9 mouse cellular contexts compared by ENCODE assay signal in the genomic region with DNA sequence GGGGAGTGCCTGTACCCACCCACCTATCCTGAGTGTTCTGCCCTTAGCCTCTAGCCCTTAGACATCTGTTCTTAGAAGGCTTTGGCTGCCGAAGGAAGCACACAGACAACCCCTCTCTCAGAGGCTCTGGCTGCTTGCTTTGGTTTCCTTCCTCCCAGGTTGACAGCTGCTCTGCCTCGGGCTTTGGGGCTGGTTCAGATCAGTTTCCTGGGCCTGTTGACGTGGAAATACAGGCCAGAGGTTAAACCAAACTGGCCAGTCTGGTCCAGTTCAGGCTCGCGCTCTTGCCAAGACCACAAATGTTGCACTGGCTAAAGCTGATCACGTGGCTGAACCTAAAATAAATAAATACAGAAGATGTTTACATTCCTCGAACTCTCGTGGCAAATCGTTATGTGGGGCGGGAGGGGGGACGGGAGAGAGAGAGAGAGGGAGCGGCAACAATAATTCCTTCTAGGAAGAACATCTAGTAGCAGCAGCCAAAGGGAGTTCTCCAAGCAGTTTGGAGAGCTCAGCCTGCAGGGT. TPM values are rescaled to one million over a fixed set of nuclear protein-coding genes. Genes with fewer than 3 reads are reported as not detected.
DNase-seq lines count a peak whose midpoint lies in the region; ATAC-seq and TF ChIP-seq lines count a peak whose summit lies in the region.
"Had no signal": no experiment of that assay in that cellular context is flagged by ENCODE, and none has a peak within 500 bp of the region (broad histone marks: within the 10 kb centered on the region; RNA-seq: fewer than 3 reads in every experiment).

No protein-coding gene starts in this region.

- no peaks in the 10 kb centered on the region for H3K36me3 ChIP-seq in liver, embryonic 15.5 days (replicated peaks)
- H3K36me3 ChIP-seq: midbrain, embryonic 12.5 days had no signal

- no peaks in the 10 kb centered on the region for H3K9me3 ChIP-seq in liver, embryonic 15.5 days (replicated peaks)

- H3K9ac ChIP-seq in liver, embryonic 15.5 days, result no peak overlapping the region
- H3K9ac ChIP-seq: midbrain, embryonic 12.5 days had no signal

- TF ChIP-seq CTCF in cerebellum, adult 2 months (IDR thresholded peaks at IDR 0.05; ENCODE audit: borderline replicate concordance, insufficient read depth, low read depth, low read length), result no peak

- H3K4me3 ChIP-seq in liver, embryonic 15.5 days (replicated peaks), result no peak overlapping the region
- H3K4me3 ChIP-seq in cerebellum, adult 2 months (replicated peaks; ENCODE audit: insufficient read depth, low read depth, low read length), result no peak overlapping the region
- H3K4me3 ChIP-seq: midbrain, embryonic 12.5 days had no signal

- H3K27me3 ChIP-seq in liver, embryonic 15.5 days, result no peaks in the 10 kb centered on the region
- H3K27me3 ChIP-seq in cerebellum, adult 2 months (ENCODE audit: control insufficient read depth, insufficient read depth, low read length), result no peaks in the 10 kb centered on the region; the same call in 1 of the 2 replicates
- H3K27me3 ChIP-seq: midbrain, embryonic 12.5 days had no signal

- ATAC-seq in liver, embryonic 15.5 days (ENCODE audit: insufficient read depth), result peak; percentile 74

- no peak for TF ChIP-seq POLR2A in cerebellum, adult 2 months (IDR thresholded peaks at IDR 0.05; ENCODE audit: borderline replicate concordance, insufficient read depth, low read length)

- intact Hi-C loops in heart, postnatal 36 days (cut with DNase I), result no loop called here

- no peak overlapping the region for H3K4me2 ChIP-seq in liver, embryonic 15.5 days
- H3K4me2 ChIP-seq: midbrain, embryonic 12.5 days had no signal

- 36% methylated on average over 12 of the region's 12 CpGs for WGBS in liver, embryonic 15.5 days (ENCODE audit: insufficient replicate concordance)
- WGBS in cerebellum, adult 2 months, result 65% methylated on average over 12 of the region's 12 CpGs

- H3K27ac ChIP-seq in liver, embryonic 15.5 days (replicated peaks), result peak overlapping the region; percentile 57; the same call in 1 of the 2 replicates
- no peak overlapping the region for H3K27ac ChIP-seq in cerebellum, adult 2 months (ENCODE audit: insufficient read depth, low read length)
- H3K27ac ChIP-seq: midbrain, embryonic 12.5 days had no signal

- no peaks in the 10 kb centered on the region for H3K4me1 ChIP-seq in liver, embryonic 15.5 days (replicated peaks)
- H3K4me1 ChIP-seq in cerebellum, adult 2 months (ENCODE audit: control insufficient read depth, insufficient read depth, low read length), result peaks cover 4% of the 10 kb centered on the region; the same call in 1 of the 2 replicates
- H3K4me1 ChIP-seq: midbrain, embryonic 12.5 days had no signal

- peak; percentile 49 for DNase-seq in testis, postnatal 10 days (ENCODE audit: low spot score)
- no peak for DNase-seq in testis, postnatal 14 days (ENCODE audit: low spot score)
- peak; percentile 27 to 32 for DNase-seq in heart, postnatal 36 days
- peak; percentile 68 to 79 for DNase-seq in urinary bladder, postnatal 36 days (ENCODE audit: low spot score in 2 of 2)
- DNase-seq in cerebellum, adult 2 months, result no peak
- no peak for DNase-seq in spleen, postnatal 14 days (ENCODE audit: low spot score in 2 of 2)
- DNase-seq in layer of hippocampus, postnatal 10 days (ENCODE audit: low spot score in 2 of 2), result no peak

RNA-seq across cellular contexts. Expression of gene Ubr2, which starts 49.5 kb away (rescaled TPM):
- 10 to 100 TPM; 84.2 to 89.3 TPM for total RNA-seq in heart, postnatal 36 days (2021)
- polyA plus RNA-seq in liver, embryonic 15.5 days (2015; fragmentation: Nextera tagmentation; extraction: Ambion mirVana), result 8.3 and 10.0 TPM in 2 replicates
- polyA plus RNA-seq in cerebellum, adult 2 months (2012; rRNA removed), result 38.5 and 43.3 TPM in 2 replicates
- 10 to 100 TPM; 49.8 to 52.2 TPM for total RNA-seq in layer of hippocampus, postnatal 10 days (2021)

Comparison
In these comparisons a context has a peak if more than half of its experiments do, and no peak if none do; other contexts are left out.
1. DNase-seq: peak in testis, postnatal 10 days (single experiment), heart, postnatal 36 days (2 of 2) and urinary bladder, postnatal 36 days (2 of 2); none in testis, postnatal 14 days (single experiment), cerebellum, adult 2 months (0 of 2), spleen, postnatal 14 days (0 of 2) and layer of hippocampus, postnatal 10 days (0 of 2).